Mouse (Mus musculus) G1E (cell line): ENCODE results near the gene Hyal3. TPM values are rescaled to one million over a fixed set of nuclear protein-coding genes. Genes with fewer than 3 reads are reported as not detected.

Experiments
- ATAC-seq: 2 replicates; pipeline ENCODE4 v1.8.0; 2016; ENCODE audit warnings: mild to moderate bottlenecking; ENCODE audit not compliant: insufficient number of reproducible peaks, poor library complexity, low FRiP score, severe bottlenecking; ENCODE audit errors: extremely low read depth
- DNase-seq: peaks from one replicate; pipeline ENCODE4 v3.0.0; 2012; ENCODE audit warnings: low spot score
- H3K27me3 ChIP-seq: 2 replicates; pipeline ENCODE4 v1.6.1; 2012; ENCODE audit warnings: mild to moderate bottlenecking, low read length, inconsistent platforms; ENCODE audit not compliant: insufficient read depth
- H3K36me3 ChIP-seq: replicated peaks from 2 replicates; pipeline ENCODE3; 2012; ENCODE audit warnings: mild to moderate bottlenecking, inconsistent platforms
- H3K4me1 ChIP-seq: 2 replicates; pipeline ENCODE4 v1.6.1; 2012; ENCODE audit warnings: low read depth, low read length, inconsistent platforms, mixed read lengths; ENCODE audit not compliant: insufficient read depth
- H3K4me3 ChIP-seq: 2 replicates; pipeline ENCODE4 v1.5.1; 2012; ENCODE audit warnings: low read depth, mild to moderate bottlenecking, inconsistent platforms, low read length, moderate library complexity, mixed read lengths
- H3K9me3 ChIP-seq: replicated peaks from 2 replicates; pipeline ENCODE4 v1.6.1; 2012; ENCODE audit warnings: inconsistent platforms
- CTCF ChIP-seq: IDR thresholded peaks from 2 replicates; pipeline ENCODE4 v1.5.1; 2012; ENCODE audit warnings: low read depth, low read length, inconsistent platforms, mixed read lengths
- GATA1 ChIP-seq: IDR thresholded peaks from 2 replicates; pipeline ENCODE4 v1.6.1; 2012; ENCODE audit warnings: borderline replicate concordance, low read length, inconsistent platforms, mixed read lengths
- GATA2 ChIP-seq: IDR thresholded peaks from 2 replicates; pipeline ENCODE4 v1.6.1; 2012; ENCODE audit warnings: low read depth, low read length, inconsistent platforms, borderline replicate concordance
- POLR2AphosphoS5 ChIP-seq: IDR thresholded peaks from 2 replicates; pipeline ENCODE4 v1.6.1; 2012; ENCODE audit warnings: low read depth, low read length, inconsistent platforms; ENCODE audit not compliant: insufficient replicate concordance
- TAL1 ChIP-seq: conservative IDR thresholded peaks from 2 replicates; pipeline ENCODE4 v1.6.1; 2012; ENCODE audit warnings: low read depth, low read length, inconsistent platforms, mixed read lengths
- polyA plus RNA-seq: library from polyadenylated mRNA; stranded (reverse); fragments of >175 nt; gene quantifications from 2 replicates; pipeline ENCODE4 v1.2.3, GENCODE M21; 2012
- total RNA-seq, 2 experiments: library from RNA; stranded (forward) in 1 of 2; stranded (reverse) in 1 of 2; fragments of 200-1000 nt in 1 of 2; fragments of >200 nt in 1 of 2; fragmentation: Nextera tagmentation in 1 of 2; gene quantifications; 2 replicates each; pipeline ENCODE4 v1.2.3; 2014 to 2017

The Hyal3 gene
- total and polyA plus RNA-seq, 3 experiments = 0.53 to 4.6 (median 1.4) TPM

- no peaks in the 10 kb centered on the region for H3K9me3 ChIP-seq
- peaks cover 4% of the 10 kb centered on the region for H3K36me3 ChIP-seq
- H3K27me3 ChIP-seq = peaks cover 48% of the 10 kb centered on the region
- no peak within 1 kb of the TSS for H3K4me3 ChIP-seq
- no peak for DNase-seq
- ATAC-seq = no peak
- TF ChIP-seq TAL1 (no peak), POLR2AphosphoS5 (no peak), CTCF (no peak), GATA1 (no peak), GATA2 (no peak)
- H3K4me1 ChIP-seq = peaks cover 66% of the 10 kb centered on the region
Observed at GRCm38 (mm10) chr9:107608741-107609432, 28.3 kb downstream of the Hyal3 start, which contains the start of gene Sema3b. Gene Sema3b, minus strand, starts transcription at chr9:107609229.

GRCm38 (mm10) chr9:107609433-107609830, 28.8 kb downstream of the Hyal3 start:
- peaks cover 66% of the 10 kb centered on the region for H3K4me1 ChIP-seq
- peaks cover 9% of the 10 kb centered on the region for H3K36me3 ChIP-seq
- no peak for DNase-seq
- no peak for TF ChIP-seq TAL1
- no peak for TF ChIP-seq GATA2
- no peak for ATAC-seq
- no peak overlapping the region for H3K4me3 ChIP-seq
- H3K27me3 ChIP-seq = peaks cover 43% of the 10 kb centered on the region
- no peaks in the 10 kb centered on the region for H3K9me3 ChIP-seq

- H3K4me1 ChIP-seq = peaks cover 51% of the 10 kb centered on the region
- no peak for ATAC-seq
- H3K4me3 ChIP-seq = peak overlapping the region; percentile 68; the same call in 1 of the 2 replicates
- DNase-seq = no peak
- H3K27me3 ChIP-seq = peaks cover 23% of the 10 kb centered on the region
- TF ChIP-seq GATA2 = no peak
- TF ChIP-seq POLR2AphosphoS5 = no peak
- TF ChIP-seq GATA1 = no peak
- TF ChIP-seq CTCF = no peak
- TF ChIP-seq TAL1 = no peak
- peaks cover 31% of the 10 kb centered on the region for H3K36me3 ChIP-seq
- H3K9me3 ChIP-seq = no peaks in the 10 kb centered on the region
Observed at GRCm38 (mm10) chr9:107611456-107612190, 31.0 kb downstream of the Hyal3 start.

GRCm38 (mm10) chr9:107612191-107612944, 31.8 kb downstream of the Hyal3 start:
- H3K4me1 ChIP-seq = peaks cover 44% of the 10 kb centered on the region
- ATAC-seq (peak; percentile 82), DNase-seq (peak; percentile 99)
- TF ChIP-seq POLR2AphosphoS5 (no peak), CTCF (peak; percentile 90)
- peak overlapping the region; percentile 68 for H3K4me3 ChIP-seq
- H3K9me3 ChIP-seq = no peaks in the 10 kb centered on the region
- peaks cover 37% of the 10 kb centered on the region for H3K36me3 ChIP-seq
- peaks cover 17% of the 10 kb centered on the region for H3K27me3 ChIP-seq

GRCm38 (mm10) chr9:107612945-107613569, 32.4 kb downstream of the Hyal3 start:
- H3K27me3 ChIP-seq = peaks cover 13% of the 10 kb centered on the region
- ATAC-seq (no peak), DNase-seq (no peak)
- TF ChIP-seq POLR2AphosphoS5 (no peak), CTCF (no peak), GATA1 (no peak), TAL1 (no peak), GATA2 (no peak)
- H3K4me3 ChIP-seq = peak overlapping the region; percentile 68
- no peaks in the 10 kb centered on the region for H3K9me3 ChIP-seq
- H3K36me3 ChIP-seq = peaks cover 42% of the 10 kb centered on the region
- H3K4me1 ChIP-seq = peaks cover 37% of the 10 kb centered on the region

GRCm38 (mm10) chr9:107615035-107615434, 34.4 kb downstream of the Hyal3 start:
- H3K36me3 ChIP-seq = peaks cover 62% of the 10 kb centered on the region
- H3K4me3 ChIP-seq = no peak overlapping the region
- ATAC-seq (no peak), DNase-seq (no peak)
- H3K27me3 ChIP-seq = peaks cover 2% of the 10 kb centered on the region; the same call in 1 of the 2 replicates
- TF ChIP-seq TAL1 (no peak), GATA2 (no peak), CTCF (no peak), GATA1 (no peak), POLR2AphosphoS5 (no peak)
- H3K4me1 ChIP-seq = peaks cover 36% of the 10 kb centered on the region
- H3K9me3 ChIP-seq = no peaks in the 10 kb centered on the region
